Mouse (Mus musculus) CH12.LX (cell line): Measurements from ENCODE around the gene Col4a4. TPM values are rescaled to one million over a fixed set of nuclear protein-coding genes. Genes with fewer than 3 reads are reported as not detected.

Experiments
- DNase-seq: peaks from one replicate; pipeline ENCODE4 v3.0.0-alpha.2; 2013; ENCODE audit errors: extremely low read depth
- H3K27ac ChIP-seq: 2 replicates; pipeline ENCODE4 v1.5.1; 2012; ENCODE audit warnings: low read depth, mild to moderate bottlenecking, control low read depth, moderate library complexity; ENCODE audit not compliant: insufficient read depth
- H3K27me3 ChIP-seq: replicated peaks from 2 replicates; pipeline ENCODE3; 2012; ENCODE audit warnings: inconsistent platforms
- H3K36me3 ChIP-seq, 2 experiments: replicated peaks in 1 of 2; 2 replicates each; pipeline versions ENCODE3 to v1.6.1; 2012; ENCODE audit warnings: inconsistent platforms in 1 of 2, low read length in 1 of 2, mild to moderate bottlenecking in 1 of 2, mixed read lengths in 1 of 2, moderate library complexity in 1 of 2; ENCODE audit not compliant: control insufficient read depth in 1 of 2, insufficient read depth in 1 of 2
- H3K4me1 ChIP-seq, 2 experiments: 2 replicates each; pipeline ENCODE4 v1.6.1; 2012; ENCODE audit warnings: inconsistent platforms in 1 of 2, moderate library complexity in 1 of 2; ENCODE audit not compliant: insufficient read depth in 2 of 2, control insufficient read depth in 1 of 2
- H3K4me2 ChIP-seq: 2 replicates; pipeline ENCODE4 v1.6.1; 2012; ENCODE audit warnings: low read depth, mild to moderate bottlenecking, control low read depth; ENCODE audit not compliant: poor library complexity, insufficient read depth, severe bottlenecking
- H3K4me3 ChIP-seq, 3 experiments: fragments of 150-350 bp in 1 of 3; sonication (generic) in 1 of 3; replicated peaks in 1 of 3; 2 replicates each; pipeline versions ENCODE3 to v1.5.1; 2011 to 2012; ENCODE audit warnings: low read depth in 2 of 3, low read length in 2 of 3, mild to moderate bottlenecking in 2 of 3, moderate library complexity in 2 of 3, control low read depth in 1 of 3, improper control_type of control experiment in 1 of 3, inconsistent platforms in 1 of 3, mixed read lengths in 1 of 3; ENCODE audit not compliant: poor library complexity in 1 of 3
- H3K79me2 ChIP-seq: replicated peaks from 2 replicates; pipeline ENCODE4 v1.6.1; 2012; ENCODE audit warnings: mild to moderate bottlenecking, moderate library complexity; ENCODE audit not compliant: control insufficient read depth, poor library complexity, insufficient read depth, severe bottlenecking; ENCODE audit errors: extremely low read depth
- H3K9ac ChIP-seq: 2 replicates; pipeline ENCODE4 v1.6.1; 2012; ENCODE audit warnings: low read depth, mild to moderate bottlenecking, control low read depth, moderate library complexity; ENCODE audit not compliant: insufficient read depth
- H3K9me3 ChIP-seq: replicated peaks from 2 replicates; pipeline ENCODE3; 2012; ENCODE audit warnings: low read length, inconsistent platforms, mixed read lengths
- BHLHE40 ChIP-seq: IDR thresholded peaks from 2 replicates; pipeline ENCODE4 v1.6.1; 2011; ENCODE audit warnings: mild to moderate bottlenecking, low read depth, low read length, improper control_type of control experiment
- CHD1 ChIP-seq: IDR thresholded peaks from 2 replicates; pipeline ENCODE4 v1.6.1; 2012; ENCODE audit warnings: low read depth, low read length, improper control_type of control experiment, inconsistent platforms
- CTCF ChIP-seq, 2 experiments: IDR thresholded peaks in 1 of 2; conservative IDR thresholded peaks in 1 of 2; 2 replicates each; pipeline ENCODE4 v1.5.1; 2011 to 2012; ENCODE audit warnings: low read depth in 2 of 2, low read length in 2 of 2, improper control_type of control experiment in 1 of 2, inconsistent platforms in 1 of 2, mild to moderate bottlenecking in 1 of 2, moderate library complexity in 1 of 2
- ETS1 ChIP-seq: conservative IDR thresholded peaks from 2 replicates; pipeline ENCODE4 v1.6.1; 2012; ENCODE audit warnings: low read depth, mild to moderate bottlenecking, inconsistent platforms, low read length, improper control_type of control experiment, moderate library complexity
- HCFC1 ChIP-seq: IDR thresholded peaks from 2 replicates; pipeline ENCODE4 v1.6.1; 2012; ENCODE audit warnings: low read depth, mild to moderate bottlenecking, inconsistent platforms, low read length, improper control_type of control experiment
- MAFK ChIP-seq: IDR thresholded peaks from 2 replicates; pipeline ENCODE4 v1.6.1; 2011; ENCODE audit warnings: low read length, improper control_type of control experiment; ENCODE audit not compliant: insufficient replicate concordance
- MAX ChIP-seq: IDR thresholded peaks from 2 replicates; pipeline ENCODE4 v1.6.1; 2011; ENCODE audit warnings: low read length, improper control_type of control experiment
- MAZ ChIP-seq: IDR thresholded peaks from 2 replicates; pipeline ENCODE4 v1.6.1; 2012; ENCODE audit warnings: low read depth, mild to moderate bottlenecking, inconsistent platforms, low read length, improper control_type of control experiment, moderate library complexity
- MYC ChIP-seq: IDR thresholded peaks from 2 replicates; pipeline ENCODE4 v1.6.1; 2011; ENCODE audit warnings: low read depth, mild to moderate bottlenecking, improper control_type of control experiment, low read length
- NRF1 ChIP-seq: IDR thresholded peaks from 2 replicates; pipeline ENCODE4 v1.6.1; 2014; ENCODE audit warnings: low read depth, mild to moderate bottlenecking, inconsistent platforms, low read length, improper control_type of control experiment, moderate library complexity
- PAX5 ChIP-seq: IDR thresholded peaks from 2 replicates; pipeline ENCODE4 v1.6.1; 2012; ENCODE audit warnings: low read length, inconsistent platforms, mixed read lengths
- POLR2A ChIP-seq: IDR thresholded peaks from 2 replicates; pipeline ENCODE4 v1.6.1; 2011; ENCODE audit warnings: low read depth, mild to moderate bottlenecking, improper control_type of control experiment, low read length
- RCOR1 ChIP-seq: conservative IDR thresholded peaks from 2 replicates; pipeline ENCODE4 v1.6.1; 2012; ENCODE audit warnings: low read depth, mild to moderate bottlenecking, inconsistent platforms, low read length, improper control_type of control experiment
- SIN3A ChIP-seq: IDR thresholded peaks from 2 replicates; pipeline ENCODE4 v1.6.1; 2012; ENCODE audit warnings: low read length, improper control_type of control experiment, inconsistent platforms
- TBP ChIP-seq: conservative IDR thresholded peaks from 2 replicates; pipeline ENCODE4 v1.6.1; 2011; ENCODE audit warnings: low read depth, low read length, improper control_type of control experiment
- TCF12 ChIP-seq: IDR thresholded peaks from 2 replicates; pipeline ENCODE4 v1.6.1; 2014; ENCODE audit warnings: low read depth, mild to moderate bottlenecking, inconsistent platforms, low read length, improper control_type of control experiment
- UBTF ChIP-seq: IDR thresholded peaks from 2 replicates; pipeline ENCODE4 v1.6.1; 2012; ENCODE audit warnings: low read depth, mild to moderate bottlenecking, inconsistent platforms, low read length, improper control_type of control experiment, moderate library complexity
- USF1 ChIP-seq: IDR thresholded peaks from 2 replicates; pipeline ENCODE4 v1.6.1; 2014; ENCODE audit warnings: low read depth, mild to moderate bottlenecking, inconsistent platforms, low read length, improper control_type of control experiment
- ZKSCAN1 ChIP-seq: IDR thresholded peaks from 2 replicates; pipeline ENCODE4 v1.6.1; 2012; ENCODE audit warnings: low read depth, inconsistent platforms, low read length, improper control_type of control experiment, borderline replicate concordance
- ZMIZ1 ChIP-seq: IDR thresholded peaks from 2 replicates; pipeline ENCODE4 v1.6.1; 2012; ENCODE audit warnings: low read depth, mild to moderate bottlenecking, inconsistent platforms, low read length, improper control_type of control experiment
- ZNF384 ChIP-seq: IDR thresholded peaks from 2 replicates; pipeline ENCODE4 v1.6.1; 2012; ENCODE audit warnings: low read depth, low read length, improper control_type of control experiment, inconsistent platforms
- dilution Hi-C: fragments of 300-500 bp; cut with MboI; formaldehyde crosslinking; loops from 2 replicates; pipeline ENCODE4 v1.14.3; 2020; ENCODE audit warnings: low sequenced_read_pairs; ENCODE audit not compliant: extremely low pct_unique_long_range_greater_than_20kb, extremely low pct_ligation_motif_present
- in situ Hi-C: fragments of 300-500 bp; cut with MboI; formaldehyde crosslinking; loops from 3 replicates; pipeline ENCODE4 v1.14.3; 2019; ENCODE audit warnings: low sequenced_read_pairs, low pct_ligation_motif_present, low pct_unique_long_range_greater_than_20kb, mixed read lengths
- polyA plus RNA-seq: library from polyadenylated mRNA; unstranded; fragments of >175 nt; gene quantifications from 2 replicates; pipeline ENCODE4 v1.2.1, GENCODE M21; 2012; ENCODE audit warnings: low read depth; ENCODE audit not compliant: insufficient read length
- total RNA-seq, 2 experiments: library from RNA; depleted of rRNA; stranded (reverse); fragments of 300-350 nt in 1 of 2; fragments of >200 nt in 1 of 2; gene quantifications; 2 replicates each; pipeline ENCODE4 v1.2.3; 2012 to 2014

Gene Col4a4
- total and polyA plus RNA-seq, 3 experiments, result under 0.01 to 0.03 TPM; not detected in 1

DNA sequence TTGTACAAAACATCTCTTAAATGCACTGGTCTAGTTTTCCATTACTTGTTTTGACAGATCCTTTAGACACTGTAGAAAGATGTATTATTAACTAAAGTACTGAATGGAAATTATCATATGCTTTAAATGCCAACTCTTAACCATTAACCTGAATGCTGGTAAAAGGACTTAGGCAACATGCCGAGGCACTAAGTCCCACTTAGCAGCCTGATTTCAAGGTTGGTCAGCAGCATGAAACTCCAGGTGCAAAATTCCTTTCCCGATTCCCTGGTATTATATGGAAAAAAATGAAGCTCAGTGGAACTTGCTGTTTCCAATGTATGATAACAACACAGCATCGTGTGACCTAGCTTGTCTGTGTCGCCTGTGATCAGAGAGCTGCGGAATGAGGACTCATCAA, 31.9 kb upstream of the Col4a4 start:
- Histone ChIP-seq H3K36me3 (no peaks in the 10 kb centered on the region), H3K4me3 (no peak overlapping the region), H3K9me3 (no peaks in the 10 kb centered on the region), H3K27me3 (no peaks in the 10 kb centered on the region), H3K27ac (no peak overlapping the region), H3K4me1 (no peaks in the 10 kb centered on the region), H3K9ac (no peak overlapping the region), H3K79me2 (no peaks in the 10 kb centered on the region), H3K4me2 (no peak overlapping the region)
- no peak for DNase-seq
- dilution Hi-C loops (no loop called here), in situ Hi-C loops (no loop called here)
- TF ChIP-seq USF1 (no peak), UBTF (no peak), CHD1 (no peak), MAZ (no peak), PAX5 (no peak), MAX (no peak), BHLHE40 (no peak), SIN3A (no peak), NRF1 (no peak), TBP (no peak), ZNF384 (no peak), HCFC1 (no peak)

DNA sequence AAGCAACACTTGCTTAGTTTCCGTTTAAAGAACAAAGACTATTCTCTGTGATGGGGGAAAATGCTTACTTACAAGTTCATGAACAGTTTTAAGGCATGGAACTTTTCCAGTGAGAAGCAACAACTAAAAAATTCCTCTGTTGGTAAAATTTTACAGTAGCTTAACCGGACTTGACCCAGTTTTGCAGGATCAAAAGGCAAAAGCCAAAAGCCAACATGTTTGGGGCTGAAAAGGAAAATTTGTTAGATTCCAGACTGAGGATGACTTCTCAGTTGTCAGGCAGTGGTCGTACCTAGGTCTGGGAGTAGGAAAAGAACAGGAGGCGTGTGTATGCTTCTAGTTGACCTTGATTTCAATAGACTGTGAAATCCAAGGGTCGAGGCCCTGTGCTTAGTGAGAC, 31.4 kb upstream of the Col4a4 start:
- TF ChIP-seq CTCF (conservative IDR thresholded peaks at IDR 0.05 in 1 of 2, IDR thresholded peaks at IDR 0.05 in 1 of 2; ENCODE audit: low read depth in 2 of 2, low read length in 2 of 2) (no peak), CHD1 (no peak), RCOR1 (no peak), TCF12 (no peak), ZMIZ1 (no peak), ETS1 (no peak), MYC (no peak), MAFK (no peak), HCFC1 (no peak), ZKSCAN1 (no peak), POLR2A (no peak)
- TF ChIP-seq, all 38 proteins: peak for 0
- dilution Hi-C loops (no loop called here), in situ Hi-C loops (no loop called here)
- Histone ChIP-seq H3K4me2 (no peak overlapping the region), H3K27me3 (no peaks in the 10 kb centered on the region), H3K9ac (no peak overlapping the region), H3K79me2 (no peaks in the 10 kb centered on the region), H3K4me1 (no peaks in the 10 kb centered on the region), H3K9me3 (no peaks in the 10 kb centered on the region), H3K36me3 (no peaks in the 10 kb centered on the region), H3K27ac (no peak overlapping the region), H3K4me3 (no peak overlapping the region)
- no peak for DNase-seq
